Mouse (Mus musculus): ENCODE data around the gene Cfdp1. TPM values are rescaled to one million over a fixed set of nuclear protein-coding genes. Genes with fewer than 3 reads are reported as not detected.

Gene Cfdp1
- polyA plus RNA-seq, 1 experiment, result 94.5 TPM

DNA sequence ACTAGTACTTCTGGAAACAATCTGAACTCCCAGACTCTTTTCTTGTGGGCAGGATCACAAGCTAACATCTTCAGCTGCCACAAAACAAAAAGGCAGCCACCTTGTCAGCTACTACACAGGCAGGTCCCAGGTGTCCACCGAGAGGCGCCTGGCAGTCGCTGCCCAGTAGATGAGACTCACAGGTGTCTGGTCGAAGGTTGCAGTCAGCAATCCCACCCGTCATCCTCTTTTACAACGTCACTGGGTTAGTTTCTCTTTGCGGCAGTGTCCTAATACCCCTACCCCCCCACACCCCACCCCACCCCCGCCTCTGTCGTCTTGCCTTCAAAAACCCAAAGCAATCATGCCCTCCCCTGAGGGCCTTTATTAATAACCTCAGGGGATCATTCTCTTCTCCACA, 21.7 kb upstream of the Cfdp1 start:
- TF ChIP-seq POLR2A (IDR thresholded peaks at IDR 0.05; ENCODE audit: borderline replicate concordance, insufficient read depth, low read length) (no peak), CTCF (IDR thresholded peaks at IDR 0.05; ENCODE audit: borderline replicate concordance, insufficient read depth, low read depth, low read length) (no peak)
- Histone ChIP-seq H3K27ac (ENCODE audit: insufficient read depth, low read length) (no peak overlapping the region), H3K4me3 (replicated peaks; ENCODE audit: insufficient read depth, low read depth, low read length) (peak overlapping the region; percentile 64), H3K27me3 (ENCODE audit: control insufficient read depth, insufficient read depth, low read length) (no peaks in the 10 kb centered on the region), H3K4me1 (ENCODE audit: control insufficient read depth, insufficient read depth, low read length) (peaks cover 2% of the 10 kb centered on the region; the same call in 1 of the 2 replicates)
- peak; percentile 34 to 44 for DNase-seq
- WGBS, result 3% methylated on average over 9 of the region's 9 CpGs

DNA sequence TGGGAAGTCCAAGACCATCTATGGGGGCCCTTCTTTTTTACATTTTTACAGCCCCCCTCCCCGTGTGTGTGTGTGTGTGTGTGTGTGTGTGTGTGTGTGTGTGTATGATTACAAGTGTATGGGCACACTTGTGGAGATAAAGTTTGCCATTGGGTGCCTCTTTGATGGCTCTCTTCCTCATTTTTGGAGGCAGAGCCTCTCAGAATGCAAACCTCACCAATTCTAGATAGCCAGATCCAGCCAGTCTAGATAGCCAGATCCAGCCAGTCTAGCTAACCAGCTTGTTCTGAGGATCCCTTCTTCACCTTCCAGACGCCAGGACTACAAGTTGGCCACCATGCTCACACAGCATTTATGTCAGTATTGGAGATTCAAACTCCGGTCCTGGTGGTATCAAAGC, 17.2 kb upstream of the Cfdp1 start:
- Histone ChIP-seq H3K4me1 (ENCODE audit: control insufficient read depth, insufficient read depth, low read length) (peaks cover 2% of the 10 kb centered on the region; the same call in 1 of the 2 replicates), H3K27me3 (ENCODE audit: control insufficient read depth, insufficient read depth, low read length) (no peaks in the 10 kb centered on the region), H3K27ac (ENCODE audit: insufficient read depth, low read length) (no peak overlapping the region), H3K4me3 (replicated peaks; ENCODE audit: insufficient read depth, low read depth, low read length) (no peak overlapping the region)
- 72% methylated on average over 3 of the region's 3 CpGs for WGBS
- no peak for DNase-seq
- TF ChIP-seq POLR2A (IDR thresholded peaks at IDR 0.05; ENCODE audit: borderline replicate concordance, insufficient read depth, low read length) (no peak), CTCF (IDR thresholded peaks at IDR 0.05; ENCODE audit: borderline replicate concordance, insufficient read depth, low read depth, low read length) (no peak)

DNA sequence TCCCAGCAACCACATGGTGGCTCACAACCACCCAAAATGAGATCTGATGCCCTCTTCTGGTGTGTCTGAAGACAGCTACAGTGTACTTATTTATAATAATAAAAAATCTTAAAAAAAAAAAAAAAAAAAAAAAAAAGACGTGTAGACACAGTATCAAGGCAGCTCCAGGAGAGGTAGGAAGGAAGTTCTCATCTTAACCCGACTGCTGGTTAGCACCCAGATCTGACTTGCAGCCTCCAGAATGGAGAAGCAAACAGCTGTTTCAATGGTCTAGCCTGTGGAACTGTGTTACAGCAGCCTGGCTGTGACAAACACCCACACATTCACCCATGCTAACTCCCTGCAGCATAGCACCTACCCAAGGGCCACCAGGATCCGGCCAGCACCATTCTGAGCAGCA, 16.3 kb upstream of the Cfdp1 start:
- no peak overlapping the region for H3K27ac ChIP-seq (ENCODE audit: insufficient read depth, low read length)
- TF ChIP-seq POLR2A (IDR thresholded peaks at IDR 0.05; ENCODE audit: borderline replicate concordance, insufficient read depth, low read length) (no peak), CTCF (IDR thresholded peaks at IDR 0.05; ENCODE audit: borderline replicate concordance, insufficient read depth, low read depth, low read length) (no peak)
- peaks cover 2% of the 10 kb centered on the region; the same call in 1 of the 2 replicates for H3K4me1 ChIP-seq (ENCODE audit: control insufficient read depth, insufficient read depth, low read length)
- no peak for DNase-seq
- H3K4me3 ChIP-seq (replicated peaks; ENCODE audit: insufficient read depth, low read depth, low read length), result no peak overlapping the region
- WGBS, result 88% methylated on average over 3 of the region's 3 CpGs
- no peaks in the 10 kb centered on the region for H3K27me3 ChIP-seq (ENCODE audit: control insufficient read depth, insufficient read depth, low read length)

DNA sequence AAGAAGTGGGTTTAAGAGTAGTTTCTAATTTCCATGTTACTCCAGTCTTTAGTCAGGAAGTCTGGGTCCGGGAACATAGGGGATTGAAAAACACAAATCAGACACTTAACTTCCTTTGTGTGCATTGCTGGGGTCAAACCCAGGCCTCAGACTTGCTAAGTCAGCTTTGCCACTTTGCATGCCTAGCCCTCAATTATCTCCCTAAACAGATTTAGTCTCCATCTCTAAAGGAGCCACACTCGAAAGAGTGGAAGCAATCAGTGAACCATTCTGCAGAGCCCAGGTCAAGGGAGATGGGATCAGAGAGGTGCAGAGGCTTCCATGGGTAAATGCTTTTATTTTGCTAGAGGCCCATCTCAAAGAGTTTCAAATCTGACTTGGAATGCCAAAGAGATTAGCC, 14.6 kb upstream of the Cfdp1 start:
- 86% methylated on average over 2 of the region's 2 CpGs for WGBS
- no peak overlapping the region for H3K4me3 ChIP-seq (replicated peaks; ENCODE audit: insufficient read depth, low read depth, low read length)
- H3K4me1 ChIP-seq (ENCODE audit: control insufficient read depth, insufficient read depth, low read length), result no peaks in the 10 kb centered on the region
- no peak for DNase-seq
- TF ChIP-seq CTCF (IDR thresholded peaks at IDR 0.05; ENCODE audit: borderline replicate concordance, insufficient read depth, low read depth, low read length) (no peak), POLR2A (IDR thresholded peaks at IDR 0.05; ENCODE audit: borderline replicate concordance, insufficient read depth, low read length) (no peak)
- no peak overlapping the region for H3K27ac ChIP-seq (ENCODE audit: insufficient read depth, low read length)
- H3K27me3 ChIP-seq (ENCODE audit: control insufficient read depth, insufficient read depth, low read length), result no peaks in the 10 kb centered on the region

DNA sequence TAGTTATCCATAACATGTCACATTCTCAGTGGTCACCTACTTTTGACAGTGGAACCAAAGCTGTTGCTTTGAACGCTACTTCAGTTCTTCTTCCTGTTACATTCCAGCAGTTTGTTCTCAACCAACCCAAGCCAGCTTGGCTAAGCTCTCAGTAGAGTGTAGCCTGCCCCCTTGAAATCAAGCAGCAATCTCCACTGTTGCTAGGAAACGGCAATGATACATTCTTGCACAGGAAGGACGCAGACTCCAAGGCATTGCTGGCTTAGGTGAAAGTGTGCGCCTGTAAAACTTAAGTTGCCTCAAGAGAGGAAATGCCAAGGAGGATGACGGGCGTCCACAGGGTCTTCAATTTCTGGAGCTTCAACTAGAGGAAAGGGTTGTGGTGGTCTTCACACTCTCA, 11.8 kb upstream of the Cfdp1 start:
- no peaks in the 10 kb centered on the region for H3K27me3 ChIP-seq (ENCODE audit: control insufficient read depth, insufficient read depth, low read length)
- H3K4me3 ChIP-seq (replicated peaks; ENCODE audit: insufficient read depth, low read depth, low read length), result no peak overlapping the region
- no peak overlapping the region for H3K27ac ChIP-seq (ENCODE audit: insufficient read depth, low read length)
- DNase-seq, result no peak
- TF ChIP-seq POLR2A (IDR thresholded peaks at IDR 0.05; ENCODE audit: borderline replicate concordance, insufficient read depth, low read length) (no peak), CTCF (IDR thresholded peaks at IDR 0.05; ENCODE audit: borderline replicate concordance, insufficient read depth, low read depth, low read length) (no peak)
- no peaks in the 10 kb centered on the region for H3K4me1 ChIP-seq (ENCODE audit: control insufficient read depth, insufficient read depth, low read length)
- WGBS, result 88% methylated on average over 6 of the region's 6 CpGs

DNA sequence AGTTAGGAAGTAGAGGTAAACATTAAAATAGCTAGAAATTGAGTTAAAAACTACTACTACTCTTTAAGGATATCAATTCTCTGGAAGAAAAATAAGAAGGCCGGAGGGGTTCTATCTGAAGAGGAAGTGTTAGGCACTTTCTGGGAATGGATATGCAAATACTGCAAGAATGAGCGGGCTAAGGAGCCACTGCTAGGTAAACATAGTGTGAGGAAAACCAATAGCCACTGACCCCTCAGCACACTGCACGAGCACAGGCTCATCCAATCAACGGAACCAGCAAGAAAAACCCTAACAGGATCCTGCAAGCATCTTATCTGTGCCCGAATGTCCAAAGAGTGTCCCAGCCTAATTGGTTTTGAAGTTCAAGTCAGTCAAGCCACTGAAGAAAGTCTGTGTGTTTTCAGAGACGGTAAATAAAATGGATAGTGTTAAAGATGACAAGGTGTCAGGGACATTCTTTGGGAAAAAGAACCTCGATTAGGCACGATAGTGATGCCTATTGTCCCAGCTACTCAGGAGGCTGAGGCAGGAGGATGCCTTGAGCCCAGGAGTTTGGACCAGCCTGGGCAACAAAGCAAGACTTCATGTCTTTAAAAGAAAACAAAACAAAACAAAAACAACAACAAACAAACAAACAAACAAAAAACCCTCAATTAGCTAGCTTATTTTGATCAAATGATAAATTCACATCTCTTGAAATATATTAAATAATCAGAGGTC, 11.2 kb upstream of the Cfdp1 start:
- WGBS, result 95% methylated on average over 8 of the region's 8 CpGs
- TF ChIP-seq CTCF (IDR thresholded peaks at IDR 0.05; ENCODE audit: borderline replicate concordance, insufficient read depth, low read depth, low read length) (no peak), POLR2A (IDR thresholded peaks at IDR 0.05; ENCODE audit: borderline replicate concordance, insufficient read depth, low read length) (no peak)
- H3K27me3 ChIP-seq (ENCODE audit: control insufficient read depth, insufficient read depth, low read length), result no peaks in the 10 kb centered on the region
- no peaks in the 10 kb centered on the region for H3K4me1 ChIP-seq (ENCODE audit: control insufficient read depth, insufficient read depth, low read length)
- DNase-seq, result no peak
- H3K4me3 ChIP-seq (replicated peaks; ENCODE audit: insufficient read depth, low read depth, low read length), result no peak overlapping the region
- no peak overlapping the region for H3K27ac ChIP-seq (ENCODE audit: insufficient read depth, low read length)

DNA sequence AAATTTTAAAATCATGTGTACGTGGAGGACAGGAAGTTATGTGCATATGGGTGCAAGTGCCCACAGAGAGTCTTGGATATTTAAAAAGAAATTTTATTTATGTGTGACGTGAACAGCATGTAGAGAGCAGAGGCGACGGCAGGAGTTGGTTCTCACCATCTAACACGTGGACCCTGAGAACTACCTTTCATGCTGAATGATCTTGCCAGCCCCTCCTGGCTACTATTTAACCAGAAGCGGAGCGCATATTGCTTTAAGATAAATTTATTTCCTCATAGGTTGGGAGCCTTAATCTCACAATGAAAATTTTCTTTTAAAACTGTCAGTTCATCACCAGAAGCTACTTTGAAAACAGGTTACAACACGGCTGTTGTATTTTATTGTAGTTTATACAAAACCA, 10.6 kb upstream of the Cfdp1 start:
- WGBS, result 90% methylated on average over 8 of the region's 8 CpGs
- Histone ChIP-seq H3K27ac (ENCODE audit: insufficient read depth, low read length) (no peak overlapping the region), H3K4me1 (ENCODE audit: control insufficient read depth, insufficient read depth, low read length) (no peaks in the 10 kb centered on the region), H3K27me3 (ENCODE audit: control insufficient read depth, insufficient read depth, low read length) (no peaks in the 10 kb centered on the region), H3K4me3 (replicated peaks; ENCODE audit: insufficient read depth, low read depth, low read length) (no peak overlapping the region)
- TF ChIP-seq POLR2A (IDR thresholded peaks at IDR 0.05; ENCODE audit: borderline replicate concordance, insufficient read depth, low read length) (no peak), CTCF (IDR thresholded peaks at IDR 0.05; ENCODE audit: borderline replicate concordance, insufficient read depth, low read depth, low read length) (no peak)
- DNase-seq, result no peak

DNA sequence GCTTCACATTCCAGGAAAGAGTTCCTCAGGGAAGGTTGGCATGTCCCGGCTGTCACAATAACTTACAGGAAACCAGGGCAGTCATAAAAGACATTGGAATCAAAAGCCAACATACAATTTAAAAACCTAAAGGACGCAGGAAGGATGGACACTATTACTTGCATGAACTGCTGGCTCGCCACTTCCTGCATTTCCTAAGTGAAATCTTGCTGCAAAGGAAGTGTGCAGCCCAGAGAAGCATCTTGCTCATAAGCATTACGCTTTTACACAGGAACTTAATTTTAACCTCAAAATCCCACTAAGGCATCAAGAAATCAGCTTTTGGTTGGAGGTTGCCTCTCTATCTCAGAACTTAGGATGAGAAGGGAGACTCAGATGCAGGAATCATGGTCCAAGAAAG, 9.2 kb upstream of the Cfdp1 start:
- no peak for DNase-seq
- Histone ChIP-seq H3K4me3 (replicated peaks; ENCODE audit: insufficient read depth, low read depth, low read length) (no peak overlapping the region), H3K27ac (ENCODE audit: insufficient read depth, low read length) (no peak overlapping the region), H3K4me1 (ENCODE audit: control insufficient read depth, insufficient read depth, low read length) (no peaks in the 10 kb centered on the region), H3K27me3 (ENCODE audit: control insufficient read depth, insufficient read depth, low read length) (no peaks in the 10 kb centered on the region)
- WGBS, result 92% methylated on average over 4 of the region's 4 CpGs
- TF ChIP-seq POLR2A (IDR thresholded peaks at IDR 0.05; ENCODE audit: borderline replicate concordance, insufficient read depth, low read length) (no peak), CTCF (IDR thresholded peaks at IDR 0.05; ENCODE audit: borderline replicate concordance, insufficient read depth, low read depth, low read length) (no peak)
